ENCODE assay signal across 8 mouse cellular contexts in genomic region chr7:73541412-73542130, GRCm38 (mm10). TPM values are rescaled to one million over a fixed set of nuclear protein-coding genes. Genes with fewer than 3 reads are reported as not detected.
DNase-seq lines count a peak whose midpoint lies in the region; ATAC-seq and TF ChIP-seq lines count a peak whose summit lies in the region.

Gene Chd2, minus strand, starts transcription at chr7:73541830.

- H3K4me2 ChIP-seq in intestine, postnatal 0 days (replicated peaks; ENCODE audit: low read depth) = peak within 1 kb of the TSS; percentile 62
- H3K4me2 ChIP-seq in limb, embryonic 14.5 days (replicated peaks; ENCODE audit: low read depth, low read length, severe bottlenecking) = peak within 1 kb of the TSS; percentile 56
- peak within 1 kb of the TSS; percentile 64 for H3K4me2 ChIP-seq in midbrain, embryonic 15.5 days

- DNase-seq in B cell, adult 2 months = peak; percentile 86
- peak; percentile 78 for DNase-seq in adrenal gland, adult 2 months
- DNase-seq in embryonic facial prominence, embryonic 10.5 days (ENCODE audit: low spot score) = peak; percentile 81
- peak; percentile 90 for DNase-seq in limb, embryonic 14.5 days (ENCODE audit: low spot score)
- DNase-seq in spleen, postnatal 36 days (ENCODE audit: low spot score in 2 of 2) = peak; percentile 68

- H3K27ac ChIP-seq in embryonic facial prominence, embryonic 10.5 days (replicated peaks) = peak within 1 kb of the TSS; percentile 98
- peak within 1 kb of the TSS; percentile 100 for H3K27ac ChIP-seq in intestine, postnatal 0 days (ENCODE audit: low read depth, low read length)
- H3K27ac ChIP-seq in limb, embryonic 14.5 days (replicated peaks; ENCODE audit: low read depth, low read length) = peak within 1 kb of the TSS; percentile 100
- peak within 1 kb of the TSS; percentile 95 for H3K27ac ChIP-seq in midbrain, embryonic 15.5 days

- H3K4me3 ChIP-seq in embryonic facial prominence, embryonic 10.5 days = peak within 1 kb of the TSS; percentile 76
- peak within 1 kb of the TSS; percentile 63 for H3K4me3 ChIP-seq in intestine, postnatal 0 days (ENCODE audit: low read depth, low read length)
- H3K4me3 ChIP-seq in limb, embryonic 14.5 days (replicated peaks; ENCODE audit: low read length) = peak within 1 kb of the TSS; percentile 75
- H3K4me3 ChIP-seq in midbrain, embryonic 15.5 days = peak within 1 kb of the TSS; percentile 62

- peaks cover 8% of the 10 kb centered on the region for H3K4me1 ChIP-seq in embryonic facial prominence, embryonic 10.5 days
- H3K4me1 ChIP-seq in intestine, postnatal 0 days (replicated peaks; ENCODE audit: control insufficient read depth, insufficient read depth, low read length) = 0 out of 2 replicates have a peak, but pooled peaks cover 2% of the 10 kb centered on the region
- peaks cover 9% of the 10 kb centered on the region for H3K4me1 ChIP-seq in limb, embryonic 14.5 days (ENCODE audit: control insufficient read depth, insufficient read depth, low read length)
- H3K4me1 ChIP-seq in midbrain, embryonic 15.5 days = peaks cover 12% of the 10 kb centered on the region

- H3K9me3 ChIP-seq in embryonic facial prominence, embryonic 10.5 days = no peaks in the 10 kb centered on the region
- no peaks in the 10 kb centered on the region for H3K9me3 ChIP-seq in intestine, postnatal 0 days (ENCODE audit: control insufficient read depth)
- no peaks in the 10 kb centered on the region for H3K9me3 ChIP-seq in limb, embryonic 14.5 days (ENCODE audit: control insufficient read depth, low read length)
- H3K9me3 ChIP-seq in midbrain, embryonic 15.5 days = no peaks in the 10 kb centered on the region

- no peaks in the 10 kb centered on the region for H3K27me3 ChIP-seq in embryonic facial prominence, embryonic 10.5 days (replicated peaks; ENCODE audit: low read depth, poor library complexity, severe bottlenecking)
- H3K27me3 ChIP-seq in intestine, postnatal 0 days (replicated peaks; ENCODE audit: control insufficient read depth, insufficient read depth, low read length) = no peaks in the 10 kb centered on the region
- H3K27me3 ChIP-seq in limb, embryonic 14.5 days (ENCODE audit: control insufficient read depth, insufficient read depth, low read length) = no peaks in the 10 kb centered on the region
- no peaks in the 10 kb centered on the region for H3K27me3 ChIP-seq in midbrain, embryonic 15.5 days (replicated peaks)

- H3K9ac ChIP-seq in intestine, postnatal 0 days (ENCODE audit: low read depth, low read length) = peak within 1 kb of the TSS; percentile 92
- H3K9ac ChIP-seq in limb, embryonic 14.5 days (ENCODE audit: low read depth, low read length, severe bottlenecking) = peak within 1 kb of the TSS; percentile 97
- H3K9ac ChIP-seq in midbrain, embryonic 15.5 days = peak within 1 kb of the TSS; percentile 66

- peak; percentile 97; the same call in 1 of the 2 replicates for TF ChIP-seq POLR2A in limb, embryonic 14.5 days (IDR thresholded peaks at IDR 0.05; ENCODE audit: borderline replicate concordance, extremely low read depth, insufficient read depth, insufficient read length)

- ATAC-seq in granulocyte monocyte progenitor cell, adult 5-6 weeks (replicated peaks; ENCODE audit: poor library complexity, severe bottlenecking) = peak; percentile 58
- ATAC-seq in intestine, postnatal 0 days = peak; percentile 62
- ATAC-seq in limb, embryonic 14.5 days (ENCODE audit: low FRiP score, low read depth) = peak; percentile 63
- no peak for ATAC-seq in midbrain, embryonic 15.5 days (replicated peaks)

- H3K36me3 ChIP-seq in embryonic facial prominence, embryonic 10.5 days (replicated peaks) = peaks cover 46% of the 10 kb centered on the region
- peaks cover 5% of the 10 kb centered on the region for H3K36me3 ChIP-seq in intestine, postnatal 0 days (ENCODE audit: control insufficient read depth, insufficient read depth)
- H3K36me3 ChIP-seq in limb, embryonic 14.5 days (ENCODE audit: control insufficient read depth, insufficient read depth, low read length) = peaks cover 18% of the 10 kb centered on the region
- H3K36me3 ChIP-seq in midbrain, embryonic 15.5 days (replicated peaks) = 0 out of 2 replicates have a peak, but pooled peaks cover 3% of the 10 kb centered on the region

- no peak for TF ChIP-seq CTCF in intestine, postnatal 0 days (IDR thresholded peaks at IDR 0.05; ENCODE audit: low read depth)

- under 1% methylated on average over 15 of the region's 15 CpGs for WGBS in embryonic facial prominence, embryonic 10.5 days
- WGBS in intestine, postnatal 0 days = under 1% methylated on average over 15 of the region's 15 CpGs
- under 1% methylated on average over 15 of the region's 15 CpGs for WGBS in limb, embryonic 14.5 days
- 1% methylated on average over 15 of the region's 15 CpGs for WGBS in midbrain, embryonic 15.5 days

RNA-seq across cellular contexts. Expression of gene Chd2, which starts in this region (rescaled TPM):
- total RNA-seq in adrenal gland, adult 2 months (2021) = 10 to 100 TPM; 28.3 to 45.9 TPM
- polyA plus RNA-seq in adrenal gland, adult 2 months (2012; rRNA removed) = 11.1 and 12.9 TPM in 2 replicates
- 49.2 and 54.8 TPM in 2 replicates for polyA plus RNA-seq in embryonic facial prominence, embryonic 10.5 days (2016; fragmentation: Nextera tagmentation; extraction: Ambion mirVana)
- total RNA-seq in granulocyte monocyte progenitor cell, adult 5-6 weeks (2014; fragmentation: Nextera tagmentation) = 42.3 and 47.5 TPM in 2 replicates
- 93.8 and 118 TPM in 2 replicates for total RNA-seq in granulocyte monocyte progenitor cell, adult 5-6 weeks (2017)
- 19.3 and 25.4 TPM in 2 replicates for polyA plus RNA-seq in intestine, postnatal 0 days (2015; fragmentation: Nextera tagmentation; extraction: Ambion mirVana)
- polyA plus RNA-seq in limb, embryonic 14.5 days (2012; rRNA removed) = 55.6 and 61.7 TPM in 2 replicates
- 56.5 and 65.4 TPM in 2 replicates for polyA plus RNA-seq in limb, embryonic 14.5 days (2014; fragmentation: Nextera tagmentation; extraction: Ambion mirVana)
- 48.6 and 52.4 TPM in 2 replicates for polyA plus RNA-seq in midbrain, embryonic 15.5 days (2015; fragmentation: Nextera tagmentation; extraction: Ambion mirVana)
